Mouse (Mus musculus): Measurements from ENCODE around the gene Gadl1.

- TF ChIP-seq CTCF (IDR thresholded peaks at IDR 0.05; ENCODE audit: borderline replicate concordance, extremely low read depth, insufficient read depth, insufficient read length) (no peak), POLR2A (IDR thresholded peaks at IDR 0.05; ENCODE audit: borderline replicate concordance, extremely low read depth, insufficient read depth, insufficient read length, poor library complexity, severe bottlenecking) (no peak)
Measured at GRCm38 (mm10) chr9:116038275-116038674, 129.0 kb downstream of the Gadl1 start.

Measured in brain, embryonic 14.5 days (tissue).